Mouse (Mus musculus) heart, adult 2 months (tissue): ENCODE results near the gene Tspan9. TPM values are rescaled to one million over a fixed set of nuclear protein-coding genes. Genes with fewer than 3 reads are reported as not detected.

ENCODE experiments used
- DNase-seq, 2 experiments: peaks; one replicate each; pipeline ENCODE4 v3.0.0; 2021
- H3K27ac ChIP-seq: fragments of 200-600 bp; 2 replicates; pipeline ENCODE4 v1.8.1; 2022
- H3K27me3 ChIP-seq: fragments of 200-500 bp; 2 replicates; pipeline ENCODE4 v1.6.1; 2012; ENCODE audit warnings: mild to moderate bottlenecking, low read length, inconsistent platforms, mixed read lengths; ENCODE audit not compliant: control insufficient read depth, insufficient read depth
- H3K36me3 ChIP-seq: fragments of 200-500 bp; 2 replicates; pipeline ENCODE4 v1.6.1; 2012; ENCODE audit warnings: low read length, inconsistent platforms; ENCODE audit not compliant: control insufficient read depth, insufficient read depth
- H3K4me1 ChIP-seq: fragments of 200-500 bp; 2 replicates; pipeline ENCODE4 v1.6.1; 2011; ENCODE audit warnings: low read length; ENCODE audit not compliant: control insufficient read depth, insufficient read depth
- H3K4me3 ChIP-seq: fragments of 200-600 bp; 2 replicates; pipeline ENCODE4 v1.8.1; 2022
- H3K79me2 ChIP-seq: fragments of 200-500 bp; replicated peaks from 2 replicates; pipeline ENCODE4 v1.6.1; 2012; ENCODE audit warnings: mild to moderate bottlenecking, inconsistent platforms, low read length, moderate library complexity, mixed read lengths; ENCODE audit not compliant: control insufficient read depth, insufficient read depth
- H3K9ac ChIP-seq: fragments of 200-500 bp; 2 replicates; pipeline ENCODE4 v1.6.1; 2012; ENCODE audit warnings: low read depth, mild to moderate bottlenecking, control low read depth, inconsistent platforms, low read length, mixed read lengths
- CTCF ChIP-seq: fragments of 200-600 bp; IDR thresholded peaks from 2 replicates; pipeline ENCODE4 v1.8.1; 2022; ENCODE audit warnings: antibody characterized with exemption, mild to moderate bottlenecking, moderate library complexity
- EP300 ChIP-seq: fragments of 200-500 bp; IDR thresholded peaks from 2 replicates; pipeline ENCODE4 v1.6.1; 2011; ENCODE audit warnings: low read depth, low read length, control low read depth; ENCODE audit not compliant: insufficient read depth
- POLR2A ChIP-seq: fragments of 200-500 bp; IDR thresholded peaks from 2 replicates; pipeline ENCODE4 v1.6.1; 2011; ENCODE audit warnings: mild to moderate bottlenecking, low read depth, low read length, control low read depth; ENCODE audit not compliant: insufficient read depth
- WGBS: fragments of 180-500 bp; shearing (Covaris S2); methylation state at CpG from one replicate; pipeline ENCODE4 v1.1.7; 2018; 5-methylcytosine and 5-hydroxymethylcytosine counted together
- intact Hi-C: fragments of 180-260 bp; cut with DNase I; formaldehyde crosslinking; loops from one replicate; pipeline ENCODE4 v1.15.1; 2025
- polyA plus RNA-seq: library from polyadenylated mRNA; depleted of rRNA; stranded (reverse); fragments of >200 nt; gene quantifications from 2 replicates; pipeline ENCODE4 v1.2.3, GENCODE M21; 2012
- total RNA-seq, 2 experiments: library from RNA; stranded (reverse); gene quantifications; 2 replicates each; pipeline ENCODE4 v1.2.3; 2021

Tspan9 gene
- total and polyA plus RNA-seq, 3 experiments = 84.9 to 104 (median 88.5) TPM

DNA sequence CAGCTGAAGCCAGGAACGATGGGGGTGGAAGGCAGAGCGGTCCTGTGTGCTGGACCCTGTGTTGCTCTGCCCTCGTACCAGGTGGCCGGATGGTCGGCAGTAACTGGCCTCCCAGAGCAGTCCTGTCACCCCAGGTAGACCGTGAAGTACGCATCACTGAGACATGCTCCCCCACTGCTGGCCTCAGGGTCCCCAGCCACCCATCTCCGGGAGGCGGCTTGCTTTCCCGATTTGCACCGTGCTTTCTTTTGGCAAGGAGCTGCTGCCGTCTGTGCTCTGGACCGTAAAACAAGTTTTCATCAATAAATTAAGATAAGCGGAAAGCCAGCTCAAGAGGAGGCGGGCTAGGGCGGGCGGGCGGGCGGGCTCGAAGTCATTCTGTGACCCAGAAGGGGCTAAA lies 164.5 kb downstream of the Tspan9 start:
- intact Hi-C loops = loop anchor here (10.0 kb wide), 1 partner anchor 326 kb away; the partner anchor contains the start of gene Tead4
- Histone ChIP-seq H3K9ac (no peak overlapping the region), H3K36me3 (no peaks in the 10 kb centered on the region), H3K79me2 (no peaks in the 10 kb centered on the region; the same call in 1 of the 2 replicates), H3K27ac (no peak overlapping the region), H3K4me1 (peaks cover 7% of the 10 kb centered on the region), H3K4me3 (no peak overlapping the region), H3K27me3 (no peaks in the 10 kb centered on the region)
- TF ChIP-seq CTCF (no peak), EP300 (no peak), POLR2A (no peak)
- 91% methylated on average over 20 of the region's 20 CpGs for WGBS
- no peak for DNase-seq

DNA sequence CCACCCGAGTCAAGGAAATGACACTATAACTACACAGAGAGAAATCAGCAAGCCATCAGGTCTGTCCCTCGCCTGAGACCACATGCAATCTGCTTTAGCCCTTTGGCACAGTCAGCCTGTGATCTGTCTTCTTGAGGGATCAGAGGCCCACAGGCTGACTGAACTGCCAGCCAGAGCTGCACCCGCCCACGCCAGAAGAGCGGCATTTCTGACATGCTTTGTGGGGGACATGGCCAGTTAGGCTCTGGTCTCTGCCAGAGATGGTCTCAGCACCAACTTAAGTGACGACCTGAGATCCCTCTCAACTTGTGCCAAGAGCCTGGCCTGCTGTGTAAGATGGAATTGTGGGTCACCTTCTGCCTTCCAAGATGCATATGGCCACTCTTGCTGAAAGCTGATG lies 166.7 kb downstream of the Tspan9 start:
- intact Hi-C loops = loop anchor here (10.0 kb wide), 1 partner anchor 328 kb away; the partner anchor contains the start of gene Tead4
- H3K27ac ChIP-seq = no peak overlapping the region

DNA sequence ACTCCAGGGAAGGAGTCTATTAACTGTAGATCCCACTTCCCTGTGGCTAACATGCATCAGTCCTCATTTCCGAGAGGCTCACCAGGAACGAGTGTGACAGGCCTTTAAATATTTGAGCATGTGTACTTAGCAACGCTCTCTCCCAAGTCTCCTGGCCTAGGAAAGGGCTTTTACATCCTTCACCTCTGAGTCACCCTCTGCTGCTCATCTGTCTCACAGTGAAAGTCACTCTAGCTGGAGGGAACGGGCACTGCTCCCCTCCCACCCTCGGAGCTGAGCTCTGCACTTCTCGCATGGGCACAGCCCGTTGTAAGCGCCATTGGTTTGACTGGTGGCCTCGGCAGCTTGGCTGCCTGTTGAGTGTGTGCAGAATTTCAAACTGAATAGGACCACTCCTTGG lies 169.4 kb downstream of the Tspan9 start:
- Histone ChIP-seq H3K27ac (no peak overlapping the region), H3K4me1 (no peaks in the 10 kb centered on the region), H3K9ac (no peak overlapping the region), H3K27me3 (no peaks in the 10 kb centered on the region), H3K79me2 (no peaks in the 10 kb centered on the region), H3K36me3 (no peaks in the 10 kb centered on the region), H3K4me3 (no peak overlapping the region)
- intact Hi-C loops = loop anchor here (10.0 kb wide), 1 partner anchor 331 kb away; the partner anchor contains the start of gene Tead4
- TF ChIP-seq EP300 (no peak), POLR2A (no peak), CTCF (no peak)
- DNase-seq = no peak
- WGBS = 68% methylated on average over 9 of the region's 9 CpGs

More for the DNA sequence above, 166.7 kb downstream of the Tspan9 start:
- no peak for DNase-seq
- WGBS = 68% methylated on average over 6 of the region's 6 CpGs
- no peak overlapping the region for H3K4me3 ChIP-seq
- H3K79me2 ChIP-seq = no peaks in the 10 kb centered on the region; the same call in 1 of the 2 replicates
- H3K27me3 ChIP-seq = no peaks in the 10 kb centered on the region
- no peak overlapping the region for H3K9ac ChIP-seq
- H3K36me3 ChIP-seq = no peaks in the 10 kb centered on the region
- peaks cover 6% of the 10 kb centered on the region for H3K4me1 ChIP-seq
- TF ChIP-seq CTCF (no peak), POLR2A (no peak), EP300 (no peak)

DNA sequence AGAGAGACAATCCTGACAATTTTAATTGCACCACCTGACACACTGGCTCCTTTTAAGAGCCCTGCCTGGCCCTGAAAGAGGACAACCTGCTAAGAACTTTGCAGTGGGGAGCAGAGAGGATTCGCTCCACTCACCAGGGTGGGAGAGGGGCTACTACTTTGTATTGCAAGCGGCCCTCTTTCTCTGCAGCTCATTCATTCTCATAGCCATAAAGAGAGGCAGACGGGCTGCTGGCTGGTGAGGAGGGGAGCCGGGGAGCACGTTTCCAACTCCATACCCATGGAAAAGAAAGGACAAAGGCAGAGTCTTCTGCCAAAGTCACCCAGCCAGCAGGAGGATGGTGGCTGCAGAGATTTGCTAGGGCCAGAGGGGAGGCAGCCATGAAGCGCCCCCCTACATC lies 169.8 kb downstream of the Tspan9 start:
- Histone ChIP-seq H3K27ac (no peak overlapping the region), H3K36me3 (no peaks in the 10 kb centered on the region), H3K79me2 (no peaks in the 10 kb centered on the region), H3K9ac (no peak overlapping the region), H3K4me1 (no peaks in the 10 kb centered on the region), H3K27me3 (no peaks in the 10 kb centered on the region), H3K4me3 (no peak overlapping the region)
- intact Hi-C loops = loop anchor here (10.0 kb wide), 1 partner anchor 331 kb away; the partner anchor contains the start of gene Tead4
- DNase-seq = no peak
- 80% methylated on average over 6 of the region's 6 CpGs for WGBS
- no peak for TF ChIP-seq EP300

DNA sequence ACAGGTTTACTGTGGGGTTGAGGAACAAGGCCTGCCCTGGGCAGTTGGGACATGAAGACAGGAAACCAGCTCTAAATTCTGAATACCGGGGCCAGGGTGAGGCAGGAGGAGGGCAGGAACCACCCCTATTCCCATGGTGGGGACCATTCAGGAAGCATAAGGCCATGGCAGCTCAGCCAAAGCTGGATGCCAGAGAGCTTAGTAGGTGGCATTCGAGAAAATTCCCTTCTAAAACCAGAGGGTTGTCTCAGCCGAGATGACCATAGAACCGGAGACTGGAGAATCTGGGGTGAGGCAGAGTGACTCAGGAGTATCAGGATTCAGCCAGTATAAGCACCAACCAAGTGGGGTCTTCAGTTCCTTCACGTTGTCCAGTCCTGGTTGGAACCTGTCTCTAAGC lies 171.5 kb downstream of the Tspan9 start:
- intact Hi-C loops = loop anchor here (2.0 to 10.0 kb wide), 2 partner anchors 57 to 333 kb away; partner anchors contain the start of gene Tead4
- no peaks in the 10 kb centered on the region for H3K4me1 ChIP-seq
- 71% methylated on average over 5 of the region's 5 CpGs for WGBS
- no peaks in the 10 kb centered on the region for H3K36me3 ChIP-seq
- H3K27ac ChIP-seq = no peak overlapping the region
- H3K79me2 ChIP-seq = no peaks in the 10 kb centered on the region; the same call in 1 of the 2 replicates
- no peak overlapping the region for H3K4me3 ChIP-seq
- TF ChIP-seq EP300 = no peak
- TF ChIP-seq POLR2A = no peak
- TF ChIP-seq CTCF = no peak
- H3K27me3 ChIP-seq = no peaks in the 10 kb centered on the region
- DNase-seq = no peak
- no peak overlapping the region for H3K9ac ChIP-seq

DNA sequence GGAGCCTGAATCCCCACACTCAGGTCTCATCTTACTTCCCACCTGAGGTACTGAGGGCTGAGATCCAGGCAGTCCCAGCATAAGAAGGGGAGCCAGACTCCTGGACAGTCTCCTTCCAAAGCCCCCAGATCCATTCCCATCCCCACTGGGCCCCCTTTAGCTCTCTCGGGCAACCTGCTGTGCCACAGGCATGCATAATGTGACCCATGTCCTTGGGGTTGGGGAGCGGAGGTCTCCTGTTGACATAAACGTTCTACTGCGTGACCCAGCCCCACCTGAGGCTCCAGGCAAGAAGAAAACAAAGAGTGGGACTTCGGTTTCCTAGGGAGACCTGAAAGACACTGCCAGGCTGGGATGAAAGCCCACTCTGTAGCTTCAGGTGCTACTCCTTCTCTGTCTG lies 172.5 kb downstream of the Tspan9 start:
- no peak overlapping the region for H3K27ac ChIP-seq
- no peak overlapping the region for H3K4me3 ChIP-seq
- H3K27me3 ChIP-seq = no peaks in the 10 kb centered on the region
- no peak for DNase-seq
- no peaks in the 10 kb centered on the region; the same call in 1 of the 2 replicates for H3K79me2 ChIP-seq
- no peak for TF ChIP-seq POLR2A
- TF ChIP-seq CTCF = no peak
- no peak for TF ChIP-seq EP300
- intact Hi-C loops = loop anchor here (1.0 to 10.0 kb wide), 4 partner anchors 58 to 334 kb away; partner anchors contain the start of gene Tead4
- H3K9ac ChIP-seq = no peak overlapping the region
- H3K36me3 ChIP-seq = no peaks in the 10 kb centered on the region
- H3K4me1 ChIP-seq = no peaks in the 10 kb centered on the region
- 76% methylated on average over 5 of the region's 5 CpGs for WGBS
